Mouse (Mus musculus): ENCODE results near the gene Nox4. TPM values are rescaled to one million over a fixed set of nuclear protein-coding genes. Genes with fewer than 3 reads are reported as not detected.

The Nox4 gene
- polyA plus RNA-seq (2015; fragmentation: Nextera tagmentation; extraction: Ambion mirVana), result 1.7 and 2.8 TPM in 2 replicates

GRCm38 (mm10) chr7:87245856-87246579, at the start of gene Nox4:
Gene Nox4, plus strand, starts transcription at chr7:87246096.

Other genes starting within 250 kb of the Nox4 start
- gene Vmn2r79, start 250.0 kb upstream of the Nox4 start, polyA plus RNA-seq (2015; fragmentation: Nextera tagmentation; extraction: Ambion mirVana), result not detected in 2 replicates
- gene Tyr, start 247.4 kb downstream of the Nox4 start, polyA plus RNA-seq (2015; fragmentation: Nextera tagmentation; extraction: Ambion mirVana), result not detected in 2 replicates